Mouse (Mus musculus): Measurements from ENCODE around the gene Ptpn13.

The Ptpn13 gene

GRCm38 (mm10) chr5:103458411-103458810, 33.4 kb downstream of the Ptpn13 start:
- no peak for DNase-seq (ENCODE audit: low read depth, low spot score)

- DNase-seq (ENCODE audit: low read depth, low spot score): no peak
Observed at GRCm38 (mm10) chr5:103458959-103459675, 34.1 kb downstream of the Ptpn13 start.

GRCm38 (mm10) chr5:103460903-103461302, 35.9 kb downstream of the Ptpn13 start:
- DNase-seq (ENCODE audit: low read depth, low spot score): no peak

GRCm38 (mm10) chr5:103463661-103464219, 38.7 kb downstream of the Ptpn13 start:
- DNase-seq (ENCODE audit: low read depth, low spot score): no peak

GRCm38 (mm10) chr5:103464329-103464728, 39.3 kb downstream of the Ptpn13 start:
- DNase-seq (ENCODE audit: low read depth, low spot score): no peak

- DNase-seq (ENCODE audit: low read depth, low spot score): no peak
Observed at GRCm38 (mm10) chr5:103464771-103465170, 39.8 kb downstream of the Ptpn13 start.

GRCm38 (mm10) chr5:103472670-103473069, 47.7 kb downstream of the Ptpn13 start:
- no peak for DNase-seq (ENCODE audit: low read depth, low spot score)

- DNase-seq (ENCODE audit: low read depth, low spot score): no peak
Observed at GRCm38 (mm10) chr5:103473467-103474096, 48.6 kb downstream of the Ptpn13 start.

- no peak for DNase-seq (ENCODE audit: low read depth, low spot score)
Observed at GRCm38 (mm10) chr5:103474259-103474658, 49.3 kb downstream of the Ptpn13 start.

- DNase-seq (ENCODE audit: low read depth, low spot score): no peak
Observed at GRCm38 (mm10) chr5:103475503-103475902, 50.5 kb downstream of the Ptpn13 start.

- no peak for DNase-seq (ENCODE audit: low read depth, low spot score)
Observed at GRCm38 (mm10) chr5:103479503-103479902, 54.5 kb downstream of the Ptpn13 start.

- DNase-seq (ENCODE audit: low read depth, low spot score): no peak
Observed at GRCm38 (mm10) chr5:103481222-103481621, 56.2 kb downstream of the Ptpn13 start.

GRCm38 (mm10) chr5:103487001-103487400, 62.0 kb downstream of the Ptpn13 start:
- no peak for DNase-seq (ENCODE audit: low read depth, low spot score)

GRCm38 (mm10) chr5:103490964-103491363, 66.0 kb downstream of the Ptpn13 start:
- DNase-seq (ENCODE audit: low read depth, low spot score): no peak

- DNase-seq (ENCODE audit: low read depth, low spot score): no peak
Observed at GRCm38 (mm10) chr5:103491788-103492187, 66.8 kb downstream of the Ptpn13 start.

- no peak for DNase-seq (ENCODE audit: low read depth, low spot score)
Observed at GRCm38 (mm10) chr5:103497061-103497460, 72.1 kb downstream of the Ptpn13 start.

GRCm38 (mm10) chr5:103497480-103497879, 72.5 kb downstream of the Ptpn13 start:
- no peak for DNase-seq (ENCODE audit: low read depth, low spot score)

GRCm38 (mm10) chr5:103499305-103499704, 74.3 kb downstream of the Ptpn13 start:
- no peak for DNase-seq (ENCODE audit: low read depth, low spot score)

GRCm38 (mm10) chr5:103501076-103501475, 76.1 kb downstream of the Ptpn13 start:
- DNase-seq (ENCODE audit: low read depth, low spot score): no peak

GRCm38 (mm10) chr5:103501839-103502238, 76.8 kb downstream of the Ptpn13 start:
- no peak for DNase-seq (ENCODE audit: low read depth, low spot score)

GRCm38 (mm10) chr5:103513162-103513561, 88.2 kb downstream of the Ptpn13 start:
- DNase-seq (ENCODE audit: low read depth, low spot score): peak; percentile 19

GRCm38 (mm10) chr5:103514441-103514840, 89.4 kb downstream of the Ptpn13 start:
- DNase-seq (ENCODE audit: low read depth, low spot score): no peak

- DNase-seq (ENCODE audit: low read depth, low spot score): no peak
Observed at GRCm38 (mm10) chr5:103515876-103516275, 90.9 kb downstream of the Ptpn13 start.
